Mouse (Mus musculus): Measurements from ENCODE around the gene Dram1.

Dram1 gene

GRCm38 (mm10) chr10:88287261-88287660 is 91.6 kb downstream of the Dram1 start:
- no peak for DNase-seq (ENCODE audit: low spot score)

GRCm38 (mm10) chr10:88284343-88284990 is 94.4 kb downstream of the Dram1 start:
- no peak for DNase-seq (ENCODE audit: low spot score)

- DNase-seq (ENCODE audit: low spot score) = no peak
These were observed 97.2 kb downstream of the Dram1 start for GRCm38 (mm10) chr10:88281699-88282098.

- DNase-seq (ENCODE audit: low spot score) = no peak
These were observed 104.8 kb downstream of the Dram1 start for GRCm38 (mm10) chr10:88274045-88274444.
